Mouse (Mus musculus): Measurements from ENCODE around the gene Ctla4. TPM values are rescaled to one million over a fixed set of nuclear protein-coding genes. Genes with fewer than 3 reads are reported as not detected.

The Ctla4 gene
- polyA plus RNA-seq, 1 experiment, result not detected

DNA sequence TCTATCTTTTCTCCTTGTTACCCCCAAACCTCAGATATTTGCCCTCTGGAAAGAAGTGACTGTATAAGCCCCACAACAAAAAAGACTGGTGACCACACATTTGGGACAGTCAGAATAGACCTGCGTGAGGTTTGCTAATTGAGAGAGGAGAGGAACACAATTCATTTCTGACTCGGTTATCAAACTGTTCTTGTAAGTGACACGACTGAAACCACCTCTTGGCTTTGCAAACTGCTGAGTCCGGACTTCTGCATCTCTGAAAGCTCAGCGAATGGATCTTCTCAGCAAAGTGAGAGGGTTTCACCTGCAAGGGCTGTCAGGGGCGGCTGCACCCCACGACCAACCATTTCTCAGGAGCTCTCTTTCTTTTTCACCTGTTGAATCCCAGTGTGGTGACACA, 43.6 kb downstream of the Ctla4 start:
- Histone ChIP-seq H3K27ac (replicated peaks; ENCODE audit: low read depth, low read length) (no peak overlapping the region), H3K4me3 (ENCODE audit: insufficient read depth, low read depth, low read length) (no peak overlapping the region), H3K4me1 (ENCODE audit: control insufficient read depth, insufficient read depth, insufficient read length, low read length) (no peaks in the 10 kb centered on the region)

- no peaks in the 10 kb centered on the region for H3K4me1 ChIP-seq (ENCODE audit: control insufficient read depth, insufficient read depth, insufficient read length, low read length)
- no peak overlapping the region for H3K27ac ChIP-seq (replicated peaks; ENCODE audit: low read depth, low read length)
- no peak overlapping the region for H3K4me3 ChIP-seq (ENCODE audit: insufficient read depth, low read depth, low read length)
Measured at GRCm38 (mm10) chr1:60935968-60936581, 49.3 kb downstream of the Ctla4 start.

GRCm38 (mm10) chr1:60936963-60937711, 50.3 kb downstream of the Ctla4 start:
- Histone ChIP-seq H3K4me1 (ENCODE audit: control insufficient read depth, insufficient read depth, insufficient read length, low read length) (no peaks in the 10 kb centered on the region), H3K4me3 (ENCODE audit: insufficient read depth, low read depth, low read length) (no peak overlapping the region), H3K27ac (replicated peaks; ENCODE audit: low read depth, low read length) (no peak overlapping the region)

- H3K27ac ChIP-seq (replicated peaks; ENCODE audit: low read depth, low read length), result no peak overlapping the region
- no peak overlapping the region for H3K4me3 ChIP-seq (ENCODE audit: insufficient read depth, low read depth, low read length)
- H3K4me1 ChIP-seq (ENCODE audit: control insufficient read depth, insufficient read depth, insufficient read length, low read length), result no peaks in the 10 kb centered on the region
Measured at GRCm38 (mm10) chr1:60938256-60938655, 51.5 kb downstream of the Ctla4 start.

DNA sequence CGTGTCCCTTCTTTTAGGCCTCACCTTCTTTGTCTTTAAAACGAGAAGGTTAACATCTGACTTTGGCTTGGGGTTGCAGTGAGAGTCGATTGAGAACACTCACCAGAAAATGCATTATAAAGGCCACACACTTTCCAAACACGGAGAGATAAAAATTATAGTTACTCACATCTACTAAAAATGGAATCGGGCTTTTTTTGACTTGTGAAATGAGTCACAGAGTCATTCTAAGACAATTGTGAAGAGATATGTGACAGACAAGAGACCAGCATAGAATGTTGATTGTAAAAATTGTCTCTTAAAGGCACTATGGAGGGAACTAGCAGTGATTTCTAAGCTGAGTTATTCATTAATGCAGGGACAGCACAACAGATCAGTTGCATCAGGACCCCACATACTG, 52.2 kb downstream of the Ctla4 start:
- Histone ChIP-seq H3K4me1 (ENCODE audit: control insufficient read depth, insufficient read depth, insufficient read length, low read length) (no peaks in the 10 kb centered on the region), H3K4me3 (ENCODE audit: insufficient read depth, low read depth, low read length) (no peak overlapping the region), H3K27ac (replicated peaks; ENCODE audit: low read depth, low read length) (no peak overlapping the region)

- Histone ChIP-seq H3K27ac (replicated peaks; ENCODE audit: low read depth, low read length) (peak overlapping the region; percentile 38), H3K4me1 (ENCODE audit: control insufficient read depth, insufficient read depth, insufficient read length, low read length) (no peaks in the 10 kb centered on the region), H3K4me3 (ENCODE audit: insufficient read depth, low read depth, low read length) (no peak overlapping the region)
Measured at GRCm38 (mm10) chr1:60940023-60940422, 53.2 kb downstream of the Ctla4 start.

- Histone ChIP-seq H3K4me1 (ENCODE audit: control insufficient read depth, insufficient read depth, insufficient read length, low read length) (no peaks in the 10 kb centered on the region), H3K4me3 (ENCODE audit: insufficient read depth, low read depth, low read length) (no peak overlapping the region), H3K27ac (replicated peaks; ENCODE audit: low read depth, low read length) (peak overlapping the region; percentile 63)
Measured at GRCm38 (mm10) chr1:60940620-60941019, 53.8 kb downstream of the Ctla4 start.

DNA sequence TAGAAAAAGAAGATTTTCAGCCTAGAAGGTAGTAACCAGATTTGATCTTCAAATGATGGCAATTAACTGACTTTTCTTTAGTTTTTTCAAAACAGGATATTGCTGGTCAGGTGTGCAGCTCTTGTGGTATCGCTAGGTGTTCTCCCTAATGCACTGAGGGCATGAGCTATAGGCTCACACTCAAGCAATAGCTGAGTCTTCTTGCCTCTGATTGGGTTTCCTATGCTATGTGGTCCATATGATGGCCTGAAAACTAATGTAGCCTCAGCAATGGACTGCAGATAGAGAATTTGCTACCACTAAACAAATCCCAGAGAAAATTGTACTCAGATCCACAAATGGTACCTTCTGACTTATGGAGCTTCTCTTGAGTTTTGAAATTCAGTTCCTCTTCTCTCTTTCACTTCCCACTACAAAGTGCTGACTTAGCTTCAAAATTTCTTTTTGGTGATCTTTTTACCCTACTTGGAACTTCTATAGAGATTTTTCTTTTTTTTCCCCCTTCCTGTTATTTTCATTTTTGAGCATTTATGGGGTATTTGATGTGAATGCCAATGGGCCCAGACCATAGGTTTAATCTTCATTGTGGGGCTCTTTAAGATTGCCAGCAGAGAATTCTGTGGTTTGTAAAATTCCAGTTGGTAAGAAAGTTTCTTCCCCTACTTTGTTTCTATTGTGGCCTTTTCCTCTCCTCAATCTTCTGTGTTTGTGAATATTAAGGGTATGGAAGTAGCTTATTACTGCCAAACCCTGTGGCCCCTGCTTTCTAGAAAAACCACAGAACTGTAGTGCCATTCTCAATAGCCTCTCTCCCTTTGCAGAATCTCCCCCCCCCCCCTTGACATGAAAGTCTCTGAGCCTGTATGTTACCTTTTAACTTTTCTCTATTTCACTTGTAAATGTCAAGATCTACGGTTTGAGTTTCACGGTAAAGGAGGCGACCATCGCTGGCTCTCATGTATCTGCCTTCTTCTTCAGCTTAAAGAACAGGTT, 54.6 kb downstream of the Ctla4 start:
- peak overlapping the region; percentile 80 for H3K27ac ChIP-seq (replicated peaks; ENCODE audit: low read depth, low read length)

GRCm38 (mm10) chr1:60942921-60943320, 56.1 kb downstream of the Ctla4 start:
- Histone ChIP-seq H3K4me1 (ENCODE audit: control insufficient read depth, insufficient read depth, insufficient read length, low read length) (no peaks in the 10 kb centered on the region), H3K4me3 (ENCODE audit: insufficient read depth, low read depth, low read length) (no peak overlapping the region), H3K27ac (replicated peaks; ENCODE audit: low read depth, low read length) (no peak overlapping the region)

More for the DNA sequence above, 54.6 kb downstream of the Ctla4 start:
- Histone ChIP-seq H3K4me3 (ENCODE audit: insufficient read depth, low read depth, low read length) (no peak overlapping the region), H3K4me1 (ENCODE audit: control insufficient read depth, insufficient read depth, insufficient read length, low read length) (no peaks in the 10 kb centered on the region)

DNA sequence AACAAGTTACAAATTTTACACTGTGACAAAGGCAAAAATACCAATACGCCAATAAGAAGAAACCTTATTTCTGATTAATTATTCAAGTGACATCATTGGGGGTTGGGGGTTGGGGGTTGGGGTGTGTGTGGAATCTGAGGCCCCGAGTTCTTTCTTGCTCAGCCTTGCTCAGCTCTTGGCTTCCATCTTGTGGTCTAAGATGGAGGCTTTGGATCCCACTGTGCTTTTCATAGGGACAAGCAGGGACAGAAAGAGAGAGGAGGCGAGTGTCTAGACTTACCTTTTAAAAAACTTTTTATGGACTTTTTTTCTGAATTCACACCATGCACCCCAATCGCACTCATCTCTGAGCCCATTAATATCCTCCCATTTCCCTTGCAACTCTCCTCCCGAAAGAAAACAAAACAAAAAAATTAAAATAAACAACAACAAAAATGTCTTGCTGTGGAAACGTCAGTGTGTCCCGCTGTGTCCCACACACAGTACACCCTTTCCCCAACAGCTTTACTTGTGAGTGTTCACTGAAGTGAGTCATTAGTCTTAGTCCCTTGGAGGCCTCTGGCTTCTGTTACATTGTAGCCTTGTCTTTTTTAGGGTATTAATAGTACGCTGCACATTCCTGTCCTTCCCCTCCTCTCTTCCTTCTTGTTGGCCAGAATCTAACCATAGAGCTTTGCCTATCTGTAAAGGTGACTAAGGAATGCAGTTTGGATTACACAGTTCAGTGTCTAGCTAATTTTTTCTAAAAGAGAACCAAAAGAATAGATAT, 59.0 kb downstream of the Ctla4 start:
- Histone ChIP-seq H3K4me1 (ENCODE audit: control insufficient read depth, insufficient read depth, insufficient read length, low read length) (no peaks in the 10 kb centered on the region), H3K4me3 (ENCODE audit: insufficient read depth, low read depth, low read length) (no peak overlapping the region), H3K27ac (replicated peaks; ENCODE audit: low read depth, low read length) (no peak overlapping the region)

- Histone ChIP-seq H3K4me3 (ENCODE audit: insufficient read depth, low read depth, low read length) (no peak overlapping the region), H3K27ac (replicated peaks; ENCODE audit: low read depth, low read length) (no peak overlapping the region), H3K4me1 (ENCODE audit: control insufficient read depth, insufficient read depth, insufficient read length, low read length) (no peaks in the 10 kb centered on the region)
Measured at GRCm38 (mm10) chr1:60948112-60948511, 61.3 kb downstream of the Ctla4 start.

GRCm38 (mm10) chr1:60952958-60953357, 66.2 kb downstream of the Ctla4 start:
- Histone ChIP-seq H3K27ac (replicated peaks; ENCODE audit: low read depth, low read length) (peak overlapping the region; percentile 84), H3K4me3 (ENCODE audit: insufficient read depth, low read depth, low read length) (no peak overlapping the region), H3K4me1 (ENCODE audit: control insufficient read depth, insufficient read depth, insufficient read length, low read length) (no peaks in the 10 kb centered on the region)

GRCm38 (mm10) chr1:60953686-60954085, 66.9 kb downstream of the Ctla4 start:
- Histone ChIP-seq H3K4me3 (ENCODE audit: insufficient read depth, low read depth, low read length) (no peak overlapping the region), H3K4me1 (ENCODE audit: control insufficient read depth, insufficient read depth, insufficient read length, low read length) (no peaks in the 10 kb centered on the region), H3K27ac (replicated peaks; ENCODE audit: low read depth, low read length) (peak overlapping the region; percentile 38)

- Histone ChIP-seq H3K4me3 (ENCODE audit: insufficient read depth, low read depth, low read length) (no peak overlapping the region), H3K4me1 (ENCODE audit: control insufficient read depth, insufficient read depth, insufficient read length, low read length) (no peaks in the 10 kb centered on the region), H3K27ac (replicated peaks; ENCODE audit: low read depth, low read length) (0 out of 2 replicates have a peak overlapping the region, but pooled peaks have one; percentile 18)
Measured at GRCm38 (mm10) chr1:60954759-60955158, 68.0 kb downstream of the Ctla4 start.
